Mouse (Mus musculus) stomach, postnatal 0 days (tissue): Measurements from ENCODE around the gene Vnn3. TPM values are rescaled to one million over a fixed set of nuclear protein-coding genes. Genes with fewer than 3 reads are reported as not detected.

Experiments used
- ATAC-seq: fragments of 200-750 bp; cut with Nextera tagmentation; 2 replicates; pipeline ENCODE4 v1.8.0; 2017; ENCODE audit not compliant: low FRiP score, low TSS enrichment
- DNase-seq: peaks from one replicate; pipeline ENCODE4 v3.0.0-alpha.2; 2016; ENCODE audit warnings: low spot score
- H3K27ac ChIP-seq: fragments of 300-500 bp; sonication (generic); replicated peaks from 2 replicates; pipeline ENCODE4 v1.5.1; 2014; ENCODE audit warnings: mild to moderate bottlenecking, control low read depth
- H3K27me3 ChIP-seq: fragments of 300-500 bp; sonication (generic); 2 replicates; pipeline ENCODE4 v1.6.1; 2014; ENCODE audit warnings: low read length; ENCODE audit not compliant: control insufficient read depth, insufficient read depth
- H3K36me3 ChIP-seq: fragments of 300-500 bp; sonication (generic); 2 replicates; pipeline ENCODE4 v1.6.1; 2014; ENCODE audit warnings: low read length, mixed read lengths; ENCODE audit not compliant: control insufficient read depth, insufficient read depth
- H3K4me1 ChIP-seq: fragments of 300-500 bp; sonication (generic); replicated peaks from 2 replicates; pipeline ENCODE4 v1.6.1; 2014; ENCODE audit warnings: antibody characterized with exemption; ENCODE audit not compliant: control insufficient read depth, insufficient read depth
- H3K4me2 ChIP-seq: fragments of 300-500 bp; sonication (generic); replicated peaks from 2 replicates; pipeline ENCODE4 v1.6.1; 2014; ENCODE audit warnings: low read depth, mild to moderate bottlenecking, control low read depth, moderate library complexity
- H3K4me3 ChIP-seq: fragments of 300-500 bp; sonication (generic); 2 replicates; pipeline ENCODE4 v1.5.1; 2014; ENCODE audit warnings: low read depth, low read length, control low read depth
- H3K9ac ChIP-seq: fragments of 300-500 bp; sonication (generic); 2 replicates; pipeline ENCODE4 v1.6.1; 2014; ENCODE audit warnings: mild to moderate bottlenecking, low read length, control low read depth, mixed read lengths
- H3K9me3 ChIP-seq: fragments of 300-500 bp; sonication (generic); 2 replicates; pipeline ENCODE4 v1.6.1; 2016; ENCODE audit warnings: low read length; ENCODE audit not compliant: control insufficient read depth
- CTCF ChIP-seq: IDR thresholded peaks from 2 replicates; pipeline ENCODE4 v1.5.1; 2016; ENCODE audit warnings: antibody characterized with exemption, low read depth, mild to moderate bottlenecking, moderate library complexity
- EP300 ChIP-seq: optimal IDR thresholded peaks from 2 replicates; pipeline ENCODE3; 2016; ENCODE audit warnings: antibody characterized with exemption
- WGBS: fragments of 180-500 bp; shearing (Covaris S2); extraction: QIAGEN DNeasy Blood & Tissue Kit; methylation state at CpG from one replicate; pipeline ENCODE4 v1.1.7; 2014; 5-methylcytosine and 5-hydroxymethylcytosine counted together
- polyA plus RNA-seq: library from polyadenylated mRNA; unstranded; fragments of >200 nt; fragmentation: Nextera tagmentation; extraction: Ambion mirVana; gene quantifications from 2 replicates; pipeline ENCODE4 v1.2.1, GENCODE M21; 2015

Gene Vnn3
- polyA plus RNA-seq, 1 experiment from 2014 or later = 0.46 TPM

DNA sequence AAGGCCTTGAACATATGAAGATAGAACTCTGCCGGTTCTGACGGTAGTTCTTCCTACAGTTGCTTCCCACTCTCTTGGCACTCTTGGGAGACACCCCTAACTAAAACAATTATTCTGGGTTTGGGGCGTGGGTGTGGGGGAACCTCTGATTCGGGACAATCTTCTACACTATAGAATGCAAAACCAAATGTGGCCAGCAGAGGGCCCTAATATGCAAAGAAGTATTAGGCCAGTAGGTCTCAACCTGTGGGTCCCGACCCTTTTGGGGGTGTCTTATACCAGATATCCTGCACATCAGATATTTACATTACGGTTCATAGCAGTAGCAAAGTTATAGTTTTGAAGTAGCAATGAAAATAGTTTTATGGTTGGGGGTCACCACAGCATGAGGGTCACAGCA is 29.4 kb downstream of the Vnn3 start:
- no peaks in the 10 kb centered on the region for H3K9me3 ChIP-seq
- no peak overlapping the region for H3K27ac ChIP-seq
- 80% methylated on average over 6 of the region's 6 CpGs for WGBS
- no peaks in the 10 kb centered on the region for H3K27me3 ChIP-seq
- no peak overlapping the region for H3K9ac ChIP-seq
- no peak overlapping the region for H3K4me3 ChIP-seq
- ATAC-seq (no peak), DNase-seq (no peak)
- no peak overlapping the region for H3K4me2 ChIP-seq
- no peaks in the 10 kb centered on the region for H3K4me1 ChIP-seq
- no peaks in the 10 kb centered on the region for H3K36me3 ChIP-seq
- TF ChIP-seq CTCF = peak; percentile 51
- TF ChIP-seq EP300 = no peak

DNA sequence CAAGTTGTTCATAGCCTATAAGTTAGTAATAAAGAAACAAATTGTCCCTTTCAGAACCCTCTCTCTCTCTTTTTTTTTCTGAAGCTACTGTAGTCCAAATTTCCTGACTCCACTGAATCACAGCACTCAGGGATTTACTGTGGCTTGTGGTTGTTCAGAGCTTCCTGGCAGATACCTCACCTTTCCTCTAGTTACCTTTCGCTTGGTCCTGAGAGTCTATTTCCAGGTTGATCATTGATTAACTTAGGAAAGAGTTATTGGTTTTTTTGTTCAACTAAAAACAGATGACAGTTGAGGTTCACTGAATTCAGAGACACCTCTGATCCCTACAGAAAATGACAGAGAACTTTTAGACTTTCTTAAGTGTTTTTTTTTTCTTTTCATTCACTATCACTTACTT is 33.6 kb downstream of the Vnn3 start:
- no peak for ATAC-seq
- Histone ChIP-seq H3K27me3 (no peaks in the 10 kb centered on the region), H3K27ac (no peak overlapping the region), H3K4me3 (no peak overlapping the region), H3K9me3 (no peaks in the 10 kb centered on the region), H3K4me1 (no peaks in the 10 kb centered on the region), H3K4me2 (no peak overlapping the region), H3K36me3 (no peaks in the 10 kb centered on the region), H3K9ac (no peak overlapping the region)
- TF ChIP-seq EP300 (no peak), CTCF (no peak)
- WGBS = 97% methylated on average over 1 of the region's 1 CpGs
- DNase-seq = no peak

DNA sequence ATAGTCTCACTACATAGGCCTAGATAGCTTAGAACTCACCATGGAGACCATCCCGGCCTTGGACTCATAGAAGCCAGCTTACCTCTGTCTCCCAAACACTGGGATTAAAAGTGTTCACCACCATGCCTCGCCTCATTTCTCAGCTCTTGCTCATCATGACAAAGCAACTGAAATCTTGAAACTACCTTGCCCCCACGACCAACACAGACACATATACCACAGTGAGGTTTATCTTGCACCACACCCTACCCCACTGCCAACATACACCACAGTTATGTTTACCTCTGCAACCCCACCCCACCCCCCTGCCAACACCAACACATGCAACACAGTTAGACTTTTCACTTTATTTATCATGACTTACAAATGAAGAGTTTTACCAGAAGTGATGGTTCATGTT is 34.8 kb downstream of the Vnn3 start:
- Histone ChIP-seq H3K9ac (no peak overlapping the region), H3K27ac (no peak overlapping the region), H3K4me2 (no peak overlapping the region), H3K4me3 (no peak overlapping the region), H3K27me3 (no peaks in the 10 kb centered on the region), H3K36me3 (no peaks in the 10 kb centered on the region), H3K9me3 (no peaks in the 10 kb centered on the region), H3K4me1 (no peaks in the 10 kb centered on the region)
- ATAC-seq (no peak), DNase-seq (no peak)
- no peak for TF ChIP-seq EP300
- no peak for TF ChIP-seq CTCF
- WGBS = 74% methylated on average over 3 of the region's 3 CpGs

DNA sequence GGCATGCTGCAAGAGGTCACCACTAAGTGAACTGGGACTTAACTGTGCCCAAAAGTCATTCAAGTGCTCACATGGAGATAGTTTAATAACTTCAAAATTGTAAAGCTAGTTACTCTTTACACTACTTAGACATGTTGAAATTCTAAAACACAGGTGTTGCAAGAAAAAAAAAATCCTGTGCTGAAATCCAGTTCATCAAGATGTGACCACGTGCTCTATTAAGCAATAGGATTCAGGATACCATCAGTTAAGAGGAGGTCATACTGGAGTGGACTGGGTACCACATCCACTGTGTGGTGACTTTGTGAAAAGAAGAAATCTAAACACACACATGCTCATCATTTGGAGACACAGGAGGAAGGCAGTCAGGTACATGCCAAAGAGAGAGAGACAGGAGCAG is 41.7 kb downstream of the Vnn3 start:
- Histone ChIP-seq H3K27ac (no peak overlapping the region), H3K4me3 (no peak overlapping the region), H3K36me3 (no peaks in the 10 kb centered on the region), H3K9me3 (no peaks in the 10 kb centered on the region), H3K27me3 (no peaks in the 10 kb centered on the region), H3K4me1 (no peaks in the 10 kb centered on the region), H3K9ac (no peak overlapping the region), H3K4me2 (no peak overlapping the region)
- DNase-seq = no peak
- TF ChIP-seq CTCF = no peak
- no peak for TF ChIP-seq EP300
- 81% methylated on average over 1 of the region's 1 CpGs for WGBS
- no peak for ATAC-seq

DNA sequence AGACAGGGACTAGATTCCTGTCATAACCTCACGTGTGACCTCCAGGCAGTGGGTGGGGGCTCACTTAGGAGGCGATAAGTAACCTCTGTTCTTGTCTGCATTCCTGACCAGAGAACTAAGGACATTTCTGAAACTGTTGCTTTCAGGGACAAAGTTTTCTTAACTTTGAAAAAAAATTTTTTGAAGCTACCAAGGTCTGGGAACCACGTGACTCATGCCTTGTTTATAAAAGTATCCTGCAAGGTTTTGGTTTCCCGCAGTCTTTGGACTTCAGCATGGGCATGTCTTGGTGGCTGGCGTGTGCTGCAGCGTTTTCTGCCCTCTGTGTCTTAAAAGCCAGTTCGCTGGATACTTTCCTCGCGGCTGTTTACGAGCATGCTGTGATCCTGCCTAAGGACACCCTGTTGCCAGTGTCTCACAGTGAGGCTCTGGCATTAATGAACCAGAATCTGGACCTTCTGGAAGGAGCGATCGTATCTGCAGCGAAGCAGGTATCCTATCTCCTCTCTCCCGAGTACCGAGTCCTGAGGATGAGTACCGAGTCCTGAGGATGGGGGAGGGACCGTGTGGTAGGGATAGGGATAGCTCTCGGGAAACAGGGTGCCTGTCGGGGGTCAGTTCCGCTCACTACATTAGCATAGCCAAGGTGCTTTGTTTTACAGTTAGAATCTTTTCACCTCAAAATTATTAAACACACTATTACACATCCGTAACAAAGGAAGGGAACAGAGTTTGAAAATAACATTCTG is 43.5 kb downstream of the Vnn3 start, which contains the start of gene Vnn1:
Vnn1 (plus strand) TSS at position 88 of the 749 bp plus-strand sequence.
- Histone ChIP-seq H3K27me3 (no peaks in the 10 kb centered on the region), H3K36me3 (no peaks in the 10 kb centered on the region), H3K9ac (peak within 1 kb of the TSS; percentile 14), H3K4me2 (peak within 1 kb of the TSS; percentile 61), H3K27ac (no peak within 1 kb of the TSS), H3K4me1 (no peaks in the 10 kb centered on the region), H3K9me3 (no peaks in the 10 kb centered on the region), H3K4me3 (peak within 1 kb of the TSS; percentile 28)
- 12% methylated on average over 21 of the region's 21 CpGs for WGBS
- DNase-seq (peak; percentile 16), ATAC-seq (0 out of 2 replicates have a peak, but pooled peaks have one; percentile 49)
- no peak for TF ChIP-seq CTCF
- TF ChIP-seq EP300 = no peak

DNA sequence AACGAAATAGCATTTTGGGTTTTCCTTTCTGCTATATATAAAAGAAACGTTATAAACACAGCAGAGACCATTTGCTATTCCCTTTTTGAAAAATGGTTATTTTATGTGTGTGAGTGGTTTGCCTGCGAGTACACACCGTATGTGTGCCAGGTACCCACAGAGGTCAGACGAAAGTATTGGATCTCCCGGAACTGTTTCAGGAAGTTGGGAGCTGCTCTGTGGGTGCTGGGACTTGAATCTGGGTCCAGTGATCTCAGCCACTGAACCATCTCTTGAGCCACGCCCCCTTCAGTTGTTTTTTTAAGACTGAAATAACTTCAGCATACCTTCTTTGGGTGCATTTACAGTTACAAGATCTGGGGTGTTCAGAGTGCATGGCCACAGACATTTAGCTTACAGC is 44.1 kb downstream of the Vnn3 start:
- no peak overlapping the region for H3K27ac ChIP-seq
- H3K4me2 ChIP-seq = peak overlapping the region; percentile 61
- no peak for DNase-seq
- no peaks in the 10 kb centered on the region for H3K4me1 ChIP-seq
- TF ChIP-seq EP300 (no peak), CTCF (no peak)
- H3K4me3 ChIP-seq = no peak overlapping the region
- 60% methylated on average over 7 of the region's 7 CpGs for WGBS
- H3K36me3 ChIP-seq = no peaks in the 10 kb centered on the region
- no peaks in the 10 kb centered on the region for H3K27me3 ChIP-seq
- ATAC-seq = no peak
- no peak overlapping the region for H3K9ac ChIP-seq
- H3K9me3 ChIP-seq = no peaks in the 10 kb centered on the region
